Mouse (Mus musculus): ENCODE data around the gene Tll2.

GRCm38 (mm10) chr19:41071500-41071899 is 135.1 kb downstream of the Tll2 start:
- TF ChIP-seq CTCF (IDR thresholded peaks at IDR 0.05; ENCODE audit: extremely low read depth, insufficient read length, insufficient replicate concordance, low read depth, low read length) (peak; percentile 100), POLR2A (IDR thresholded peaks at IDR 0.05; ENCODE audit: low read depth, low read length) (no peak)

Measured in small intestine, adult 2 months (tissue).